ENCODE assay signal across 8 mouse cellular contexts in genomic region chr8:123628253-123628967, GRCm38 (mm10). TPM values are rescaled to one million over a fixed set of nuclear protein-coding genes. Genes with fewer than 3 reads are reported as not detected.
DNase-seq lines count a peak whose midpoint lies in the region; ATAC-seq and TF ChIP-seq lines count a peak whose summit lies in the region.

No protein-coding gene starts in this region.

- H3K4me3 ChIP-seq in gastrocnemius, adult 2 months, result peak overlapping the region; percentile 66
- H3K4me3 ChIP-seq in embryonic facial prominence, embryonic 10.5 days, result peak overlapping the region; percentile 53
- peak overlapping the region; percentile 34 for H3K4me3 ChIP-seq in heart, embryonic 15.5 days
- peak overlapping the region; percentile 30 for H3K4me3 ChIP-seq in kidney, embryonic 16.5 days (ENCODE audit: low read length)

- peak overlapping the region; percentile 61 for H3K4me2 ChIP-seq in heart, embryonic 15.5 days
- H3K4me2 ChIP-seq in kidney, embryonic 16.5 days (replicated peaks; ENCODE audit: low read depth, low read length), result peak overlapping the region; percentile 47

- peaks cover 74% of the 10 kb centered on the region for H3K27me3 ChIP-seq in embryonic facial prominence, embryonic 10.5 days (replicated peaks; ENCODE audit: low read depth, poor library complexity, severe bottlenecking)
- H3K27me3 ChIP-seq in heart, embryonic 15.5 days, result peaks cover 40% of the 10 kb centered on the region
- peaks cover 22% of the 10 kb centered on the region for H3K27me3 ChIP-seq in kidney, embryonic 16.5 days (ENCODE audit: insufficient read depth, low read length)

- H3K36me3 ChIP-seq in embryonic facial prominence, embryonic 10.5 days (replicated peaks), result no peaks in the 10 kb centered on the region
- no peaks in the 10 kb centered on the region for H3K36me3 ChIP-seq in heart, embryonic 15.5 days
- H3K36me3 ChIP-seq in kidney, embryonic 16.5 days (ENCODE audit: insufficient read depth, low read length), result no peaks in the 10 kb centered on the region

- peak; percentile 88 for TF ChIP-seq CTCF in gastrocnemius, adult 2 months (IDR thresholded peaks at IDR 0.05)

- no peak overlapping the region for H3K27ac ChIP-seq in gastrocnemius, adult 2 months
- H3K27ac ChIP-seq in embryonic facial prominence, embryonic 10.5 days (replicated peaks), result no peak overlapping the region
- no peak overlapping the region for H3K27ac ChIP-seq in heart, embryonic 15.5 days
- H3K27ac ChIP-seq in kidney, embryonic 16.5 days (ENCODE audit: low read length), result no peak overlapping the region

- ATAC-seq in heart, embryonic 15.5 days (replicated peaks; ENCODE audit: insufficient number of reproducible peaks, insufficient read depth, low FRiP score, low read depth), result no peak
- ATAC-seq in kidney, embryonic 16.5 days (ENCODE audit: low FRiP score, low TSS enrichment), result peak; percentile 7; the same call in 1 of the 2 replicates

- 3% methylated on average over 8 of the region's 8 CpGs for WGBS in embryonic facial prominence, embryonic 10.5 days
- 3% methylated on average over 8 of the region's 8 CpGs for WGBS in heart, embryonic 15.5 days
- WGBS in kidney, embryonic 16.5 days, result 5% methylated on average over 8 of the region's 8 CpGs

- H3K9me3 ChIP-seq in embryonic facial prominence, embryonic 10.5 days, result no peaks in the 10 kb centered on the region
- no peaks in the 10 kb centered on the region for H3K9me3 ChIP-seq in heart, embryonic 15.5 days (replicated peaks)
- no peaks in the 10 kb centered on the region for H3K9me3 ChIP-seq in kidney, embryonic 16.5 days (ENCODE audit: low read length)

- DNase-seq in gastrocnemius, adult 2 months, result peak; percentile 40
- no peak for DNase-seq in gastrocnemius, adult 8-10 months (ENCODE audit: low spot score in 2 of 2)
- DNase-seq in adrenal gland, postnatal 14 days, result peak; percentile 71
- DNase-seq in embryonic facial prominence, embryonic 10.5 days (ENCODE audit: low spot score), result peak; percentile 64
- DNase-seq in lung, postnatal 25 days (ENCODE audit: low spot score), result peak; percentile 63
- peak; percentile 29 for DNase-seq in right cerebral cortex, postnatal 25 days

- no peak overlapping the region for H3K9ac ChIP-seq in heart, embryonic 15.5 days
- H3K9ac ChIP-seq in kidney, embryonic 16.5 days (replicated peaks; ENCODE audit: low read length), result 0 out of 2 replicates have a peak overlapping the region, but pooled peaks have one; percentile 31

- peaks cover 29% of the 10 kb centered on the region for H3K4me1 ChIP-seq in embryonic facial prominence, embryonic 10.5 days
- peaks cover 16% of the 10 kb centered on the region for H3K4me1 ChIP-seq in heart, embryonic 15.5 days (replicated peaks)
- H3K4me1 ChIP-seq in kidney, embryonic 16.5 days (ENCODE audit: insufficient read depth, low read length), result peaks cover 11% of the 10 kb centered on the region

- intact Hi-C loops in gastrocnemius, adult 2 months (cut with DNase I), result no loop called here

RNA-seq across cellular contexts. Expression of gene Rhou, which starts 25.3 kb away (rescaled TPM):
- total RNA-seq in gastrocnemius, adult 2 months (2021), result 10 to 100 TPM; 15.2 to 44.8 TPM
- total RNA-seq in gastrocnemius, adult 8-10 months (2022), result 10 to 100 TPM; 17.9 to 29.8 (median 26.8) TPM
- total RNA-seq in adrenal gland, postnatal 14 days (2021), result 40.8 and 46.5 TPM in 2 replicates
- 6.2 and 6.3 TPM in 2 replicates for polyA plus RNA-seq in embryonic facial prominence, embryonic 10.5 days (2016; fragmentation: Nextera tagmentation; extraction: Ambion mirVana)
- polyA plus RNA-seq in heart, embryonic 15.5 days (2015; fragmentation: Nextera tagmentation; extraction: Ambion mirVana), result 6.0 and 7.0 TPM in 2 replicates
- 7.9 TPM in 2 replicates for polyA plus RNA-seq in kidney, embryonic 16.5 days (2015; fragmentation: Nextera tagmentation; extraction: Ambion mirVana)

Comparison
In these comparisons a context has a peak if more than half of its experiments do, and no peak if none do; other contexts are left out.
1. DNase-seq: peak in gastrocnemius, adult 2 months (single experiment), adrenal gland, postnatal 14 days (single experiment), embryonic facial prominence, embryonic 10.5 days (single experiment), lung, postnatal 25 days (single experiment) and right cerebral cortex, postnatal 25 days (single experiment); none in gastrocnemius, adult 8-10 months (0 of 2).
2. Peak in every context shown above with its lines, with median percentiles within 50 percentile points of each other: H3K4me3 ChIP-seq.